Mouse (Mus musculus) midbrain, embryonic 14.5 days (tissue): ENCODE data around the gene Cbx4. TPM values are rescaled to one million over a fixed set of nuclear protein-coding genes. Genes with fewer than 3 reads are reported as not detected.

Source experiments
- ATAC-seq: fragments of 200-750 bp; cut with Nextera tagmentation; 2 replicates; pipeline ENCODE4 v1.8.0; 2017; ENCODE audit warnings: moderate number of reproducible peaks, moderate library complexity; ENCODE audit not compliant: low FRiP score, low TSS enrichment
- DNase-seq: peaks from one replicate; pipeline ENCODE4 v3.0.0-alpha.2; 2015
- H3K27ac ChIP-seq: fragments of 300-500 bp; sonication (generic); replicated peaks from 2 replicates; pipeline ENCODE4 v1.5.1; 2014; ENCODE audit warnings: mild to moderate bottlenecking, low read depth, low read length, moderate library complexity
- H3K27me3 ChIP-seq: fragments of 300-500 bp; sonication (generic); 2 replicates; pipeline ENCODE4 v1.6.1; 2014; ENCODE audit warnings: low read length, control low read depth, mixed read lengths; ENCODE audit not compliant: control insufficient read depth, insufficient read depth
- H3K36me3 ChIP-seq: fragments of 300-500 bp; sonication (generic); 2 replicates; pipeline ENCODE4 v1.6.1; 2014; ENCODE audit warnings: low read length, control low read depth; ENCODE audit not compliant: control insufficient read depth, insufficient read depth
- H3K4me1 ChIP-seq: fragments of 300-500 bp; sonication (generic); 2 replicates; pipeline ENCODE4 v1.6.1; 2014; ENCODE audit warnings: mild to moderate bottlenecking, antibody characterized with exemption, low read length, control low read depth; ENCODE audit not compliant: control insufficient read depth, insufficient read depth
- H3K4me2 ChIP-seq: fragments of 300-500 bp; sonication (generic); 2 replicates; pipeline ENCODE4 v1.6.1; 2014; ENCODE audit warnings: mild to moderate bottlenecking, low read length, moderate library complexity
- H3K4me3 ChIP-seq: fragments of 300-500 bp; sonication (generic); replicated peaks from 2 replicates; pipeline ENCODE4 v1.5.1; 2014; ENCODE audit warnings: low read depth, low read length
- H3K9ac ChIP-seq: fragments of 300-500 bp; sonication (generic); replicated peaks from 2 replicates; pipeline ENCODE4 v1.6.1; 2014; ENCODE audit warnings: mild to moderate bottlenecking, low read length, moderate library complexity
- H3K9me3 ChIP-seq: fragments of 300-500 bp; sonication (generic); 2 replicates; pipeline ENCODE4 v1.6.1; 2016; ENCODE audit warnings: low read length, control low read depth, mixed read lengths; ENCODE audit not compliant: control insufficient read depth
- WGBS: fragments of 180-500 bp; shearing (Covaris S2); extraction: QIAGEN DNeasy Blood & Tissue Kit; methylation state at CpG from one replicate; pipeline ENCODE4 v1.1.7; 2014; 5-methylcytosine and 5-hydroxymethylcytosine counted together
- polyA plus RNA-seq: library from polyadenylated mRNA; unstranded; fragments of >200 nt; fragmentation: Nextera tagmentation; extraction: Ambion mirVana; gene quantifications from 2 replicates; pipeline ENCODE4 v1.2.1, GENCODE M21; 2014

Gene Cbx4
- polyA plus RNA-seq, 1 experiment from 2014 or later: 19.3 TPM

DNA sequence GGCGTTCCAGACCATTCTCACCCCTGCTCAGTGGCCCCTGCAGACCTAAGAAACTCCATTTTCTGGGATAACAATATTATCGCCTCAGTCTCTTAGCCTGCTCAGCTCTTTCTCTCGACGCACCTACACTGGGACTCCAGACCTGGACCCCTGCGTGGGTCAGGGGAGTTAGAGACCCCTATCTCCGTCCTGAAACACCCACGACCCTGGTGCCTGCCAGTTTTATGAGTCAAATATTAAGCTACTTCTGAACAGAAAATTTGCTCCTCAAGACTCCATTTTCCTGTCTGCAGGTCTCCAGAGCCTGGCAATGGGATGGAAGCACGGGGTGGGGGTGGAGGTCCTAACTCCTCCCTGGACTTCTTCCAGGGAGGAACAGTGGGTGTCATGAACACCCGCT is 28.7 kb downstream of the Cbx4 start:
- peaks cover 52% of the 10 kb centered on the region for H3K4me1 ChIP-seq
- H3K4me2 ChIP-seq: peak overlapping the region; percentile 98
- H3K9ac ChIP-seq: peak overlapping the region; percentile 95
- WGBS: 2% methylated on average over 9 of the region's 9 CpGs
- H3K9me3 ChIP-seq: no peaks in the 10 kb centered on the region
- DNase-seq (peak; percentile 47), ATAC-seq (no peak)
- H3K4me3 ChIP-seq: peak overlapping the region; percentile 54
- H3K36me3 ChIP-seq: no peaks in the 10 kb centered on the region
- peak overlapping the region; percentile 94 for H3K27ac ChIP-seq
- peaks cover 41% of the 10 kb centered on the region for H3K27me3 ChIP-seq

DNA sequence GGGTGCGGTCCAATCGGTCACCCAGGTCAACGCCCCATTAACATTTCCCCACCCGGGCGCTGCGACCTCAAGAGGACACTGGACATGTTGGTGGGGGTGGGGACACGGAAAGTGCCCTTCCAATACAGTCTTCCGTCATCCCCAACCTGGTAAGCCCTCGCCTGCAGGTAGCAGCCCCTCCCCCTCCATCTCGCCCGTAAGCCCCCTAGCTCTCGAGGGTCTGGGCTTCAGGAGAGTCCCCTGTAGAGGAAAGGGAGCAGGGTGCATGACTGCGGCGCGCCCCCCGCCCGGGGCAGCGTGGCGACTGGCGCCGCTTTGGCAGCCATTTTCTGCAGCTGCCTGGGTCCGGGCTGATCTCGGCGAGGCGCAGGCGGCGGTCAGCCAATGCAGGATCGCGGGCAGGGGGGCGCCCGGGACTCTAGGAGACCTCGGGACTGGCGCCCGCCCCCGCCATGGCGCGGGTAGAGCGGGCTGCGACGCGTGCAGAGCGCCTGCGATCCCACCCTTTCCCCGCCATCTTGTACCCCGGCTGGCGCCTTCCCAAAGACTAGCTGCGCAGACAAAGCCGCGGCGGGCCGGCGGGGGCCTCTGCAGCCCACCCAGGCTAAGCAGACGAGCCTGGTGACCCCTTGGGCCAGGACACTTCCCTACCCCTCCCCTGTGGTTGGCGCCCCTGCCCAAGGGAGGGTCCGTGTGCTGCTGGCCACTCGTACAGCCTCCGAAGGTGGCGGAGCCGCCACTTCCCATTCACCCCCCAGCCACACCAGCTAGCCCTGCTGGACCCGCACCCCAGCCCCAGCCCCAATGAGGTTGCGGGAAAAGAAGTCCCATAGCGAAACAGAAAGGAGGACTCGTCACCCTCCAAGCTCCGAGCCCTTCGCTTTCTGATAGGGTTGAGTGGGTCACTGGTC is 29.5 kb downstream of the Cbx4 start:
- Histone ChIP-seq H3K27me3 (peaks cover 44% of the 10 kb centered on the region), H3K36me3 (no peaks in the 10 kb centered on the region), H3K9ac (peak overlapping the region; percentile 95), H3K27ac (peak overlapping the region; percentile 94), H3K4me1 (peaks cover 55% of the 10 kb centered on the region), H3K4me3 (peak overlapping the region; percentile 54), H3K9me3 (no peaks in the 10 kb centered on the region), H3K4me2 (peak overlapping the region; percentile 98)
- DNase-seq (peak; percentile 86), ATAC-seq (peak; percentile 9; the same call in 1 of the 2 replicates)
- under 1% methylated on average over 65 of the region's 65 CpGs for WGBS

DNA sequence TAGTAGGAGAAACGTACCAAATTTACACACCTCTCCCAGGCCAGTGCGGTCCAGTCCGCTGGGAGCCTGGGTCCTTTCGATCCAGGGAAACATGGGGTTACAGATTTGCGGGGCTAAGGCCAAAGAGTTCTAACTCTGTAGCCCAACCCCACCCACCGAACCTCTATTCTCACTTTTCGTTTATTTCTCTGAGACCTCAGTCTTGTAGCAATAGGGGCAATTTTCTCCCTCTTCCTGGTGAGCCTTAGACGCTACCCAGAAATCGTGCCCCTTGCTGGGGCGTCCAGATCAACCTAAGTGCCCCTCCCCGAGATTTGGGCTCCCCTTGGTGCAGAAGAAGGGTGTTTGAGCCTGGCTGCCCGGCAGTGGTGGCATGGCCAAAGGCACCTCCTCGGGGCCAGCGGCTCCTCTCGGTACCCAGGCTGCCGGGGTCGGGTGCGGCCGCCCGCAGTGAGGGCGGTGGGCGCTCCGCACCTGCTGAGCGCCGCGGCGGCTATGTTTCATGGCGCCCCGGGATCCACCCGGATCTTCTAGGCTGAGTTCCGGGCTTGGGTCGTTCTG is 30.4 kb downstream of the Cbx4 start:
- under 1% methylated on average over 32 of the region's 32 CpGs for WGBS
- Histone ChIP-seq H3K36me3 (no peaks in the 10 kb centered on the region), H3K4me1 (peaks cover 55% of the 10 kb centered on the region), H3K27me3 (peaks cover 53% of the 10 kb centered on the region), H3K4me3 (peak overlapping the region; percentile 54), H3K9ac (peak overlapping the region; percentile 95; the same call in 1 of the 2 replicates), H3K9me3 (no peaks in the 10 kb centered on the region), H3K4me2 (peak overlapping the region; percentile 98), H3K27ac (peak overlapping the region; percentile 94; the same call in 1 of the 2 replicates)
- DNase-seq (peak; percentile 64), ATAC-seq (no peak)

DNA sequence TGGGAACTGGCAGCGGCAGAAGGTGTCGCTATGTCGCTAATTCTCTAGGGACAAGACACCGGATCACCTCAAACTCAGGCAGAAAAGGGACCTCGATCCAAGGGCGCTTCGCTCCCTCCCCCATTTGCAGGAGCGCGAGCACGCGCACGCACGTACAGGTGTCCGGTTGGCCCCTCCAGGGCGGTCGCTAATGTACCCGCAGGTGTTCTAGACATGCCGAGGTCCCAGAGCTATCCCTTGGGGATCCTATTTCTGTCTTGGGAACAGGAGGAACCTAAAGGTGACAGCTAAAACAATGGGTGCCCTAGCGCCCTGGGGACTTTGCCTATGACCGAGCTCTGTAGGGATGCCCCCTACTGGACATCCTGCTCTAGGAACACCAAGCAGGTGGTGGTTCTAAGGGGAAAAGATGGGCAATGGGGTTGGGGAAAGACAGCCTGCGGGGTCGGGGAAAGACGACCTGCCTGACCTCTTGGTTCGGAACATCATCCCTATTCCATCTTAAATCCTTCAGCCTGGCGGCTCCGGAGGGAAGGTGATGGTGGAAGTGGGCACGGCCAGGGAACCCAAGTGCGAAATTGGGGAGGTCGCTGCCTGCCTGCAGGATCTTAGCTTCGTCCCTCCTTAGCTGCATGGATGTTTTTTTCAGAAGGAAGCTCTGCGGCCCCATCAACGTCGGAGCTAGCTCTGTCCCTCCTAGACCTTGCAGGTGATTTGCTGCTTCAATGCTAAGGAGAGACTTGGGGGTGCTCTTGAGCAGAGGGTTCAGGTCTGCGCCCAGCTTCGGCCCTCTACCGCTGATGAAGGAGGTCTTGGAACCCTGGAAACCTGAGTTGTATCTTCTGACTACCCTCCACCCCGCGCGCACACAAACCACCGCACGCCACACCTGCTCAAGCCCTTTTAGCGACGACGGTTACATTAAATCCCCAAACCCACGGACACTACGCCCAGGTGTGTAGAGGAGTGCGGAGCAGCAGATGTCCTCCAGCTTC is 31.4 kb downstream of the Cbx4 start:
- 2% methylated on average over 47 of the region's 47 CpGs for WGBS
- Histone ChIP-seq H3K27ac (peak overlapping the region; percentile 97), H3K4me1 (peaks cover 55% of the 10 kb centered on the region), H3K36me3 (no peaks in the 10 kb centered on the region), H3K4me2 (peak overlapping the region; percentile 98), H3K4me3 (peak overlapping the region; percentile 29), H3K9ac (peak overlapping the region; percentile 57), H3K9me3 (no peaks in the 10 kb centered on the region), H3K27me3 (peaks cover 53% of the 10 kb centered on the region)
- DNase-seq (peak; percentile 80), ATAC-seq (no peak)

- no peaks in the 10 kb centered on the region for H3K9me3 ChIP-seq
- H3K4me1 ChIP-seq: peaks cover 53% of the 10 kb centered on the region
- DNase-seq: peak; percentile 91
- under 1% methylated on average over 33 of the region's 35 CpGs for WGBS
- peak overlapping the region; percentile 97 for H3K27ac ChIP-seq
- H3K27me3 ChIP-seq: peaks cover 53% of the 10 kb centered on the region
- H3K9ac ChIP-seq: peak overlapping the region; percentile 57
- peak overlapping the region; percentile 29 for H3K4me3 ChIP-seq
- H3K36me3 ChIP-seq: no peaks in the 10 kb centered on the region
- peak; percentile 66 for ATAC-seq
- peak overlapping the region; percentile 98 for H3K4me2 ChIP-seq
Observed at GRCm38 (mm10) chr11:119053738-119054350, 32.2 kb downstream of the Cbx4 start.

- ATAC-seq: peak; percentile 91
- WGBS: under 1% methylated on average over 42 of the region's 42 CpGs
- Histone ChIP-seq H3K9me3 (no peaks in the 10 kb centered on the region), H3K4me2 (peak overlapping the region; percentile 98), H3K36me3 (no peaks in the 10 kb centered on the region), H3K4me1 (peaks cover 50% of the 10 kb centered on the region), H3K27ac (peak overlapping the region; percentile 97), H3K27me3 (peaks cover 53% of the 10 kb centered on the region), H3K9ac (peak overlapping the region; percentile 57), H3K4me3 (peak overlapping the region; percentile 29)
- peak; percentile 98 for DNase-seq
Observed at GRCm38 (mm10) chr11:119053257-119053670, 32.8 kb downstream of the Cbx4 start.

DNA sequence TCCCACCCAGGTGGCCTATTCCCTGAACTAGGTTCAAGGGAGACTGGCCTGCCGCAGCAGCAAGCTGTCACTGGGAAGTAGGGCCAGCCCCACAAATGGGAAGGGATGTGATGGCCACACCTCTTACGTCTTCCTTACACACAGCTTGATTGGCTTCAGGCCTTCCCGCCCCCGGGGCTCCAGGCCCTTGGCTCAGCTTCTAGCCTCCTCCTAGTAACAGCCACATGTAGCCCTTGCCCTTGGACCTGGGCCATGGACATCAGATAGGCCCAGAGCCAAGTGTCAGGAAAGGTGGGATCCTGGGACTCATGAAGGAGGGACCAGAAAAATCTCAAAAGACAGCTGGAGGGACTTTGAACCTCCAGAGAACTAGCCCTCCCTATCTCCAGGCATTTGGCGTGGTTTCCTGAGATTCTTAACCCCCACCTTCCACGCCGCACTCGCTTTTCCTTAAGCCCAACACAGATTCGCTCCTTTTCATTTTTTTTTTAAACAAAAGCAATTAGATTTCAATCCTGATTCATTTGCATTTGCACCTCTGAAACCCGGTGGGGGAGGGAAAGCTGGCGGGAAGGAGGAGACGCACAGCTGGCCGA is 33.3 kb downstream of the Cbx4 start:
- WGBS: 4% methylated on average over 13 of the region's 13 CpGs
- peak overlapping the region; percentile 97 for H3K27ac ChIP-seq
- peak overlapping the region; percentile 57 for H3K9ac ChIP-seq
- peak overlapping the region; percentile 98 for H3K4me2 ChIP-seq
- DNase-seq (peak; percentile 65), ATAC-seq (no peak)
- peaks cover 53% of the 10 kb centered on the region for H3K27me3 ChIP-seq
- H3K4me1 ChIP-seq: peaks cover 50% of the 10 kb centered on the region
- no peaks in the 10 kb centered on the region for H3K36me3 ChIP-seq
- no peaks in the 10 kb centered on the region for H3K9me3 ChIP-seq
- peak overlapping the region; percentile 29 for H3K4me3 ChIP-seq
